Mouse (Mus musculus) MEL (cell line): Measurements from ENCODE around the gene Rnf114. TPM values are rescaled to one million over a fixed set of nuclear protein-coding genes. Genes with fewer than 3 reads are reported as not detected.

ENCODE experiments used
- DNase-seq: peaks from one replicate; pipeline ENCODE4 v3.0.0; 2011; ENCODE audit warnings: low read depth, low spot score
- H3K27ac ChIP-seq: 2 replicates; pipeline ENCODE4 v1.5.1; 2012; ENCODE audit warnings: low read depth, mild to moderate bottlenecking, control low read depth, low read length, moderate library complexity; ENCODE audit not compliant: control insufficient read depth
- H3K27me3 ChIP-seq, 2 experiments: fragments of 150-350 bp in 1 of 2; sonication (generic) in 1 of 2; 2 replicates each; pipeline ENCODE4 v1.6.1; 2012; ENCODE audit warnings: low read length in 2 of 2, mild to moderate bottlenecking in 2 of 2, improper control_type of control experiment in 1 of 2, moderate library complexity in 1 of 2; ENCODE audit not compliant: insufficient read depth in 2 of 2, control insufficient read depth in 1 of 2
- H3K36me3 ChIP-seq, 2 experiments: 2 replicates each; pipeline ENCODE4 v1.6.1; 2012 to 2014; ENCODE audit warnings: low read length in 2 of 2, improper control_type of control experiment in 1 of 2, inconsistent platforms in 1 of 2, mild to moderate bottlenecking in 1 of 2; ENCODE audit not compliant: insufficient read depth in 2 of 2, control insufficient read depth in 1 of 2
- H3K4me1 ChIP-seq, 2 experiments: fragments of 150-350 bp in 1 of 2; sonication (generic) in 1 of 2; 2 replicates each; pipeline ENCODE4 v1.6.1; 2012; ENCODE audit warnings: low read length in 2 of 2, improper control_type of control experiment in 1 of 2, mild to moderate bottlenecking in 1 of 2; ENCODE audit not compliant: insufficient read depth in 2 of 2, control insufficient read depth in 1 of 2
- H3K4me3 ChIP-seq, 2 experiments: fragments of 150-350 bp in 1 of 2; sonication (generic) in 1 of 2; 2 replicates each; pipeline ENCODE4 v1.5.1; 2012; ENCODE audit warnings: low read depth in 2 of 2, low read length in 2 of 2, mild to moderate bottlenecking in 2 of 2, moderate library complexity in 2 of 2, control low read depth in 1 of 2, improper control_type of control experiment in 1 of 2; ENCODE audit not compliant: control insufficient read depth in 1 of 2, insufficient read depth in 1 of 2
- H3K79me2 ChIP-seq: 2 replicates; pipeline ENCODE4 v1.6.1; 2012; ENCODE audit warnings: mild to moderate bottlenecking, low read length, moderate library complexity; ENCODE audit not compliant: control insufficient read depth, poor library complexity, insufficient read depth
- H3K9ac ChIP-seq: 2 replicates; pipeline ENCODE4 v1.6.1; 2012; ENCODE audit warnings: low read depth, mild to moderate bottlenecking, control low read depth, low read length, moderate library complexity; ENCODE audit not compliant: control insufficient read depth, poor library complexity, severe bottlenecking
- H3K9me3 ChIP-seq: fragments of 150-350 bp; sonication (generic); replicated peaks from 2 replicates; pipeline ENCODE4 v1.6.1; 2012; ENCODE audit warnings: mild to moderate bottlenecking, low read length, improper control_type of control experiment, moderate library complexity; ENCODE audit not compliant: insufficient read depth
- E2F4 ChIP-seq: IDR thresholded peaks from 2 replicates; pipeline ENCODE4 v1.6.1; 2011; ENCODE audit warnings: low read depth, low read length, improper control_type of control experiment, borderline replicate concordance
- ETS1 ChIP-seq: IDR thresholded peaks from 2 replicates; pipeline ENCODE4 v1.6.1; 2012; ENCODE audit warnings: low read depth, mild to moderate bottlenecking, inconsistent platforms, low read length, improper control_type of control experiment, moderate library complexity
- GABPA ChIP-seq: IDR thresholded peaks from 2 replicates; pipeline ENCODE4 v1.6.1; 2012; ENCODE audit warnings: low read depth, mild to moderate bottlenecking, inconsistent platforms, low read length, improper control_type of control experiment, moderate library complexity
- GATA1 ChIP-seq: IDR thresholded peaks from 2 replicates; pipeline ENCODE4 v1.6.1; 2011; ENCODE audit warnings: low read depth, low read length, improper control_type of control experiment
- KAT2A ChIP-seq: conservative IDR thresholded peaks from 2 replicates; pipeline ENCODE4 v1.6.1; 2012; ENCODE audit warnings: low read depth, low read length, improper control_type of control experiment, inconsistent platforms
- MAFK ChIP-seq: IDR thresholded peaks from 2 replicates; pipeline ENCODE4 v1.6.1; 2011; ENCODE audit warnings: low read depth, mild to moderate bottlenecking, low read length, improper control_type of control experiment, borderline replicate concordance
- MEF2A ChIP-seq: IDR thresholded peaks from 2 replicates; pipeline ENCODE4 v1.6.1; 2014; ENCODE audit warnings: low read depth, mild to moderate bottlenecking, inconsistent platforms, low read length, improper control_type of control experiment; ENCODE audit not compliant: poor library complexity, insufficient replicate concordance, severe bottlenecking; ENCODE audit errors: extremely low read depth
- MYB ChIP-seq: IDR thresholded peaks from 2 replicates; pipeline ENCODE4 v1.6.1; 2011; ENCODE audit warnings: mild to moderate bottlenecking, low read depth, low read length, improper control_type of control experiment
- POLR2A ChIP-seq, 2 experiments: IDR thresholded peaks; 2 replicates each; pipeline ENCODE4 v1.6.1; 2011 to 2012; ENCODE audit warnings: low read length in 2 of 2, mild to moderate bottlenecking in 2 of 2, control low read depth in 1 of 2, improper control_type of control experiment in 1 of 2, low read depth in 1 of 2, moderate library complexity in 1 of 2; ENCODE audit not compliant: control insufficient read depth in 1 of 2, insufficient read depth in 1 of 2, poor library complexity in 1 of 2
- POLR2AphosphoS5 ChIP-seq: IDR thresholded peaks from 2 replicates; pipeline ENCODE4 v1.6.1; 2012; ENCODE audit warnings: low read depth, borderline replicate concordance, mild to moderate bottlenecking, inconsistent platforms, low read length, moderate library complexity, mixed read lengths
- RAD21 ChIP-seq: IDR thresholded peaks from 2 replicates; pipeline ENCODE4 v1.6.1; 2011; ENCODE audit warnings: mild to moderate bottlenecking, low read depth, low read length, improper control_type of control experiment
- RCOR1 ChIP-seq: IDR thresholded peaks from 2 replicates; pipeline ENCODE4 v1.6.1; 2012; ENCODE audit warnings: low read depth, mild to moderate bottlenecking, inconsistent platforms, low read length, improper control_type of control experiment
- SIN3A ChIP-seq: IDR thresholded peaks from 2 replicates; pipeline ENCODE4 v1.6.1; 2012; ENCODE audit warnings: low read length, improper control_type of control experiment, inconsistent platforms
- TAL1 ChIP-seq: IDR thresholded peaks from 2 replicates; pipeline ENCODE4 v1.6.1; 2012; ENCODE audit warnings: mild to moderate bottlenecking, inconsistent platforms, low read length, moderate library complexity, mixed read lengths
- TBP ChIP-seq: IDR thresholded peaks from 2 replicates; pipeline ENCODE4 v1.8.0; 2011; ENCODE audit warnings: low read depth, low read length, improper control_type of control experiment
- TCF12 ChIP-seq: IDR thresholded peaks from 2 replicates; pipeline ENCODE4 v1.6.1; 2014; ENCODE audit warnings: low read depth, mild to moderate bottlenecking, inconsistent platforms, low read length, improper control_type of control experiment, moderate library complexity
- USF2 ChIP-seq, 2 experiments: IDR thresholded peaks; 2 replicates each; pipeline ENCODE4 v1.6.1; 2011 to 2012; ENCODE audit warnings: improper control_type of control experiment in 2 of 2, low read length in 2 of 2, borderline replicate concordance in 1 of 2, inconsistent platforms in 1 of 2, low read depth in 1 of 2, mild to moderate bottlenecking in 1 of 2; ENCODE audit not compliant: insufficient read depth in 1 of 2
- ZC3H11A ChIP-seq: IDR thresholded peaks from 2 replicates; pipeline ENCODE4 v1.6.1; 2012; ENCODE audit warnings: low read depth, mild to moderate bottlenecking, inconsistent platforms, low read length, improper control_type of control experiment
- ZKSCAN1 ChIP-seq: IDR thresholded peaks from 2 replicates; pipeline ENCODE4 v1.6.1; 2012; ENCODE audit warnings: low read depth, mild to moderate bottlenecking, inconsistent platforms, low read length, improper control_type of control experiment, moderate library complexity
- ZMIZ1 ChIP-seq: IDR thresholded peaks from 2 replicates; pipeline ENCODE4 v1.6.1; 2012; ENCODE audit warnings: low read depth, mild to moderate bottlenecking, inconsistent platforms, low read length, improper control_type of control experiment, moderate library complexity
- ZNF384 ChIP-seq: IDR thresholded peaks from 2 replicates; pipeline ENCODE4 v1.6.1; 2012; ENCODE audit warnings: low read depth, mild to moderate bottlenecking, inconsistent platforms, low read length, improper control_type of control experiment
- polyA plus RNA-seq, 2 experiments: library from polyadenylated mRNA; stranded (reverse) in 1 of 2; unstranded in 1 of 2; fragments of >175 nt in 1 of 2; fragments of >200 nt in 1 of 2; gene quantifications; 2 replicates each; pipeline versions ENCODE4 v1.2.1 to v1.2.4; 2012; ENCODE audit warnings: low replicate concordance in 2 of 2, low read depth in 1 of 2; ENCODE audit not compliant: insufficient read length in 2 of 2, insufficient read depth in 1 of 2, missing spikeins in 1 of 2
- total RNA-seq: library from RNA; depleted of rRNA; stranded (reverse); fragments of 300-350 nt; gene quantifications from 2 replicates; pipeline ENCODE4 v1.2.3, GENCODE M21; 2012

The Rnf114 gene
- total and polyA plus RNA-seq, 3 experiments: 44.0 to 49.2 TPM; not detected in 1

DNA sequence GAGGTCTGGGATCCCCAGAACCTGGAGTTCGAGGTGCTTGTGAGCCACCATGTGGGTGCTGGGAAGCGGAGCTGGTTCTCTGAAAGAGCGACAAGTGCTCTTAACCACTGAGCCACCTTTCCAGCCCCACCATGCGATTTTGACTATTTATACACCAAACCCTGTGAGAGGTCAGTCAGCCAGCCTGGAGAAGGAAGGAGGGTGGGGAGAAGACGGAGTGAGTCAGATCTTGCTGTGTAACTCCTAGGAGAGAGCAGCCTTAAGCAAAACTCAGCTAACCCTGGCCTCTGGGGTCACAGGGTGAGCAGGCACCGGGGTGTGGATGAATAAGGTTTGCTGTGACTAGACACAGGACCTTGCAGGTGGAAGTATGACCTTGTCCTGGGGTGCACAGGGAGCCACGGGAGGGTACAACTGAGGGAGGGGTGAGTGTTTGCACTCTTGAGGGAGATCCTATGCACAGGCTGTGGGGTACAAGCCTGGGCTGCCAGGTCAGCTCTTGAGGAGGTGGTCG, 58.0 kb downstream of the Rnf114 start:
- TF ChIP-seq MAFK (no peak), RCOR1 (no peak), POLR2AphosphoS5 (no peak), TBP (no peak), ZC3H11A (no peak), USF2 (IDR thresholded peaks at IDR 0.05; ENCODE audit: borderline replicate concordance in 1 of 2, insufficient read depth in 1 of 2, low read depth in 1 of 2, low read length in 2 of 2) (no peak), MEF2A (no peak), MYB (no peak), GATA1 (no peak), ZMIZ1 (no peak), TCF12 (no peak), KAT2A (no peak), TAL1 (no peak), ZNF384 (no peak)
- Histone ChIP-seq H3K9ac (no peak overlapping the region), H3K36me3 (no peaks in the 10 kb centered on the region), H3K27me3 (peaks cover 30 to 34% of the 10 kb centered on the region in 2 experiments), H3K4me1 (no peaks in the 10 kb centered on the region), H3K9me3 (no peaks in the 10 kb centered on the region), H3K27ac (no peak overlapping the region), H3K4me3 (no peak overlapping the region), H3K79me2 (no peaks in the 10 kb centered on the region)
- no peak for DNase-seq

DNA sequence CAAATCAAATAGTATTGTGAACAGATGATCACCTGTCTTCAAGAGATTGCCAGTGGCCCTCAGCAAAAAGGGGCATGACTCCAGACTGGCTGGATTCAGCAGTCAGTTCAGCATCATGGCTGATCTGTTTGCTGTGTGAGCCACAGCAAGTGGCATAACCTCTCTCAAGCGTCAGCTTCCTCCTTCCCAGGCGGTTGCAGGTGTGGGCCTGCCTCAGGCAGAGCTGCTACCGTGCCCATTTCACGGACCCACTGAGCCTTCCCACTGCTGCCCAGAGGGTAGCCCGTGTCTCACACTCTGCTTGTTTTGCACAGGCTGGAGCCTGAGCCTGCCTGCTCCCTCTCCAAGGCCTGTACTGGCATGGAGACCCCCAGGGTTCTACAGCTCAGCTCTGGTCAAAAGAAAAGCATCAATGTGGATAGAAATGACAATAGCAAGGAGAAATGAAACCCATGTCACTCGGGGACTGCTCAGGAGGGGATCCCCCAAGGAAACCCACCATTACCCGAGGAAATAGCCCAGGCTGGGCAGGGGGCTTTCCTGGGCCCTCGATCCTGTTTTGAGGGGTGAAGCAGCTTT, 59.0 kb downstream of the Rnf114 start:
- Histone ChIP-seq H3K27ac (no peak overlapping the region), H3K79me2 (no peaks in the 10 kb centered on the region), H3K27me3 (peaks cover 33 to 34% of the 10 kb centered on the region in 2 experiments), H3K4me3 (no peak overlapping the region), H3K9ac (no peak overlapping the region), H3K4me1 (no peaks in the 10 kb centered on the region), H3K36me3 (no peaks in the 10 kb centered on the region), H3K9me3 (no peaks in the 10 kb centered on the region)
- TF ChIP-seq ZNF384: no peak
- no peak for TF ChIP-seq ETS1
- no peak for TF ChIP-seq RAD21
- TF ChIP-seq MYB: no peak
- no peak for TF ChIP-seq SIN3A
- TF ChIP-seq KAT2A: no peak
- no peak for TF ChIP-seq GABPA
- TF ChIP-seq E2F4: no peak
- TF ChIP-seq GATA1: no peak
- no peak for TF ChIP-seq ZKSCAN1
- no peak for TF ChIP-seq POLR2A (IDR thresholded peaks at IDR 0.05; ENCODE audit: control insufficient read depth in 1 of 2, insufficient read depth in 1 of 2, low read depth in 1 of 2, low read length in 2 of 2, poor library complexity in 1 of 2)
- DNase-seq: no peak
